Mouse (Mus musculus) small intestine, adult 2 months (tissue): Measurements from ENCODE around the gene Zkscan7. TPM values are rescaled to one million over a fixed set of nuclear protein-coding genes. Genes with fewer than 3 reads are reported as not detected.
"Not testable (repeated sequence)": the region's sequence is repeated elsewhere in the genome, so short reads cannot be mapped to it uniquely, and the experiment has no call there.

ENCODE experiments used
- H3K27ac ChIP-seq: fragments of 200-500 bp; 2 replicates; pipeline ENCODE4 v1.5.1; 2012; ENCODE audit warnings: low read depth, low read length, control low read depth, inconsistent platforms; ENCODE audit not compliant: insufficient read depth
- H3K27me3 ChIP-seq: fragments of 200-500 bp; 2 replicates; pipeline ENCODE4 v1.6.1; 2012; ENCODE audit warnings: mild to moderate bottlenecking, moderate library complexity, low read length, inconsistent platforms; ENCODE audit not compliant: control insufficient read depth, insufficient read depth
- H3K36me3 ChIP-seq: fragments of 200-500 bp; 2 replicates; pipeline ENCODE4 v1.6.1; 2012; ENCODE audit warnings: mild to moderate bottlenecking, low read length, control low read depth, inconsistent platforms; ENCODE audit not compliant: control insufficient read depth, insufficient read depth
- H3K4me1 ChIP-seq: fragments of 200-500 bp; 2 replicates; pipeline ENCODE4 v1.6.1; 2012; ENCODE audit warnings: low read length, inconsistent platforms, mixed read lengths; ENCODE audit not compliant: control insufficient read depth, insufficient read depth, insufficient read length
- H3K4me3 ChIP-seq: fragments of 200-500 bp; 2 replicates; pipeline ENCODE4 v1.5.1; 2012; ENCODE audit warnings: low read depth, mild to moderate bottlenecking, control low read depth, inconsistent platforms, low read length, moderate library complexity
- CTCF ChIP-seq: fragments of 200-500 bp; IDR thresholded peaks from 2 replicates; pipeline ENCODE4 v1.5.1; 2012; ENCODE audit warnings: low read depth, mild to moderate bottlenecking, control low read depth, inconsistent platforms, low read length, moderate library complexity, mixed read lengths; ENCODE audit not compliant: insufficient replicate concordance, insufficient read length; ENCODE audit errors: extremely low read depth
- POLR2A ChIP-seq: fragments of 200-500 bp; IDR thresholded peaks from 2 replicates; pipeline ENCODE4 v1.6.1; 2012; ENCODE audit warnings: low read depth, mild to moderate bottlenecking, control low read depth, inconsistent platforms, low read length, moderate library complexity
- WGBS: fragments of 180-500 bp; shearing (Covaris S2); methylation state at CpG from one replicate; pipeline ENCODE4 v1.1.7; 2018; 5-methylcytosine and 5-hydroxymethylcytosine counted together
- polyA plus RNA-seq: library from polyadenylated mRNA; depleted of rRNA; stranded (reverse); fragments of >200 nt; gene quantifications from 2 replicates; pipeline ENCODE4 v1.2.3, GENCODE M21; 2012

Zkscan7 gene
- polyA plus RNA-seq, 1 experiment, result 1.9 TPM

GRCm38 (mm10) chr9:122846156-122846555, 39.3 kb upstream of the Zkscan7 start:
- H3K4me1 ChIP-seq, result no peaks in the 10 kb centered on the region
- H3K27ac ChIP-seq, result no peak overlapping the region

GRCm38 (mm10) chr9:122847811-122848311, 37.6 kb upstream of the Zkscan7 start:
- H3K36me3 ChIP-seq, result peaks cover 26% of the 10 kb centered on the region
- not testable (repeated sequence) for H3K27me3 ChIP-seq, H3K27ac ChIP-seq, H3K4me1 ChIP-seq, H3K4me3 ChIP-seq
- WGBS, result 72% methylated on average over 7 of the region's 8 CpGs

More at GRCm38 (mm10) chr9:122846156-122846555, 39.3 kb upstream of the Zkscan7 start:
- Histone ChIP-seq H3K4me3 (no peak overlapping the region), H3K27me3 (no peaks in the 10 kb centered on the region), H3K36me3 (peaks cover 9% of the 10 kb centered on the region)
- TF ChIP-seq CTCF, result no peak
- TF ChIP-seq POLR2A, result no peak

- H3K36me3 ChIP-seq, result peaks cover 81% of the 10 kb centered on the region
- no peaks in the 10 kb centered on the region for H3K27me3 ChIP-seq
- no peaks in the 10 kb centered on the region for H3K4me1 ChIP-seq
- no peak overlapping the region for H3K4me3 ChIP-seq
- no peak overlapping the region for H3K27ac ChIP-seq
- 92% methylated on average over 7 of the region's 7 CpGs for WGBS
- no peak for TF ChIP-seq CTCF
- TF ChIP-seq POLR2A, result no peak
Observed at GRCm38 (mm10) chr9:122854526-122854925, 31.0 kb upstream of the Zkscan7 start.

GRCm38 (mm10) chr9:122855141-122855540, 30.3 kb upstream of the Zkscan7 start:
- H3K4me1 ChIP-seq, H3K27me3 ChIP-seq, H3K27ac ChIP-seq, H3K4me3 ChIP-seq: not testable (repeated sequence)
- WGBS, result 76% methylated on average over 3 of the region's 7 CpGs
- peaks cover 86% of the 10 kb centered on the region for H3K36me3 ChIP-seq

- H3K36me3 ChIP-seq, result peaks cover 88% of the 10 kb centered on the region
- H3K27ac ChIP-seq, result no peak overlapping the region
- no peaks in the 10 kb centered on the region for H3K4me1 ChIP-seq
- WGBS, result 97% methylated on average over 4 of the region's 4 CpGs
- TF ChIP-seq POLR2A (no peak), CTCF (no peak)
- H3K27me3 ChIP-seq, result no peaks in the 10 kb centered on the region
- H3K4me3 ChIP-seq, result no peak overlapping the region
Observed at GRCm38 (mm10) chr9:122855617-122856016, 29.9 kb upstream of the Zkscan7 start.

- WGBS, result 97% methylated on average over 3 of the region's 3 CpGs
- peaks cover 89% of the 10 kb centered on the region for H3K36me3 ChIP-seq
- TF ChIP-seq CTCF (no peak), POLR2A (no peak)
- no peak overlapping the region for H3K4me3 ChIP-seq
- no peak overlapping the region for H3K27ac ChIP-seq
- H3K4me1 ChIP-seq, result no peaks in the 10 kb centered on the region
- H3K27me3 ChIP-seq, result no peaks in the 10 kb centered on the region
Observed at GRCm38 (mm10) chr9:122856716-122857115, 28.8 kb upstream of the Zkscan7 start.

- Histone ChIP-seq H3K4me1 (peaks cover 2% of the 10 kb centered on the region; the same call in 1 of the 2 replicates), H3K4me3 (no peak overlapping the region), H3K36me3 (peaks cover 58% of the 10 kb centered on the region), H3K27ac (no peak overlapping the region), H3K27me3 (no peaks in the 10 kb centered on the region)
- TF ChIP-seq POLR2A (no peak), CTCF (no peak)
Observed at GRCm38 (mm10) chr9:122860752-122861151, 24.7 kb upstream of the Zkscan7 start.

GRCm38 (mm10) chr9:122863731-122864130, 21.8 kb upstream of the Zkscan7 start:
- Histone ChIP-seq H3K27ac (no peak overlapping the region), H3K4me3 (no peak overlapping the region), H3K27me3 (no peaks in the 10 kb centered on the region), H3K4me1 (peaks cover 2% of the 10 kb centered on the region; the same call in 1 of the 2 replicates), H3K36me3 (peaks cover 31% of the 10 kb centered on the region)
- TF ChIP-seq POLR2A, result no peak
- TF ChIP-seq CTCF, result no peak
- 37% methylated on average over 2 of the region's 2 CpGs for WGBS
